Mouse (Mus musculus): ENCODE measurements around the gene Stk24. TPM values are rescaled to one million over a fixed set of nuclear protein-coding genes. Genes with fewer than 3 reads are reported as not detected.

Gene Stk24
- polyA plus RNA-seq, 1 experiment from 2014 or later = 49.3 TPM

DNA sequence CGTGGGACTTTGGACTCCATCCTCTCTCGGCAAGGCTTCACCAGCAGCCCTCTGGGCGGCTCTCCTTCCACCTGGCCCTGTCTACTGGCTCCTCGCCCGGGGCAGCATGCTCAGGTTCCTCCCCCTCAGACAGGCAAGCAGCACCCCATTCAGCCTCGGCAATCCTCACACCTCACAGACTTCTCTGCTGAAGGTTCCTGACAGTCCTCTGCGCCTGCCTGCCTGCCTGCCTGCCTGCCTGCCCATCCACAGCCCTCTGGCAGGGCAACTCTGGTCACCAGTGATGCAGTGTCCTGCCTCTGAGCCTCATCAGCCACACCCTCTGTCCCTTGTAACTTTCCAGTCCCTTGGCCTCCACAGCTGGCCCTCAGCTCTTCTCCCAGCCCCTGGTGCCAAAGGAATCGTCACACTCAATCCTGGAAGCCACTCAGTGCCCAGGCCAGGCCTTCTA is 39.8 kb downstream of the Stk24 start:
- DNase-seq (ENCODE audit: low spot score) (no peak), ATAC-seq (replicated peaks; ENCODE audit: low FRiP score, low TSS enrichment, low read depth) (peak; percentile 40; the same call in 1 of the 2 replicates)
- Histone ChIP-seq H3K36me3 (ENCODE audit: control insufficient read depth, insufficient read depth, low read length) (peaks cover 24% of the 10 kb centered on the region), H3K4me1 (replicated peaks; ENCODE audit: control insufficient read depth, insufficient read depth, low read length) (peaks cover 33% of the 10 kb centered on the region), H3K9ac (ENCODE audit: low read length) (no peak overlapping the region), H3K4me2 (ENCODE audit: low read length) (no peak overlapping the region), H3K27ac (ENCODE audit: low read depth) (no peak overlapping the region), H3K4me3 (ENCODE audit: low read depth, low read length) (no peak overlapping the region), H3K9me3 (ENCODE audit: control insufficient read depth, low read length) (no peaks in the 10 kb centered on the region), H3K27me3 (replicated peaks; ENCODE audit: control insufficient read depth, insufficient read depth, low read length) (no peaks in the 10 kb centered on the region)
- WGBS = 68% methylated on average over 8 of the region's 8 CpGs

DNA sequence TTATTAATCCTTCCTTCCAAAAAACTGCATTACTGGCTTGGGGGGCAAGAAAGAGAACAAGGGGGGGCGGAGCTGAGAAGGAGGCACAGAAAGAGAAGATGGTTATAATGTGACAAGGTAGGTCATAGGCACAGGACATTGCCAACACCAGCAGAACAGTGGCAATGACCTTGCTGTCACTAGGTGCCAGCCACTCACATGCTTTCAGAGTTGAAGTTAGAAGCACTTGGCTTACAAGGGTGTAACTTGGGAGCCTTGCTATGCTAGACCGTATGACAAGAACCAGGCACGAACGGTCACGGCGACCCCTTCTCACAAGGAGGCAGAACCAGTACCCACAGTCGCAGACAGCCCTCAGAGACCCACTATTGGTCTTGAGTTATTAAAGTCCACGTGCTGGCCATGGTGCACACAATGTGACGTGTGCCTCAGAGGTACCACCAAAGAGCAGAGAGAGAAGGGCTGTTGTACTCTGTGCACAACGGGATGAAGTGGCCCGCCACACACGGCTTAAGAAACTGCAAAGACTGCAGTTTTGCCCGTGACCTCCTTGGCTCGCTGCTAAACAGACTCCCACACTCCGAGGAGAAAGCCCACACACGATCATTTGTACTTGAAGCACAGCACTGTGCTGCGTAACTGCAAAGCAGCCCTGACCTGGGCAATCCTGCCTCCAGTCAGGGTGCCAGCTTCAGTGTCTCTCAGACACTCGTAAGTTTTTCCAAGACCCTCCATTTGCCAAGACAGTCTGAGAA is 40.8 kb downstream of the Stk24 start:
- Histone ChIP-seq H3K9me3 (ENCODE audit: control insufficient read depth, low read length) (no peaks in the 10 kb centered on the region), H3K4me1 (replicated peaks; ENCODE audit: control insufficient read depth, insufficient read depth, low read length) (peaks cover 30% of the 10 kb centered on the region), H3K27me3 (replicated peaks; ENCODE audit: control insufficient read depth, insufficient read depth, low read length) (no peaks in the 10 kb centered on the region), H3K27ac (ENCODE audit: low read depth) (no peak overlapping the region), H3K36me3 (ENCODE audit: control insufficient read depth, insufficient read depth, low read length) (peaks cover 28% of the 10 kb centered on the region), H3K4me2 (ENCODE audit: low read length) (no peak overlapping the region), H3K4me3 (ENCODE audit: low read depth, low read length) (no peak overlapping the region), H3K9ac (ENCODE audit: low read length) (no peak overlapping the region)
- DNase-seq (ENCODE audit: low spot score) (no peak), ATAC-seq (replicated peaks; ENCODE audit: low FRiP score, low TSS enrichment, low read depth) (no peak)
- 57% methylated on average over 18 of the region's 18 CpGs for whole genome bisulfite sequencing

DNA sequence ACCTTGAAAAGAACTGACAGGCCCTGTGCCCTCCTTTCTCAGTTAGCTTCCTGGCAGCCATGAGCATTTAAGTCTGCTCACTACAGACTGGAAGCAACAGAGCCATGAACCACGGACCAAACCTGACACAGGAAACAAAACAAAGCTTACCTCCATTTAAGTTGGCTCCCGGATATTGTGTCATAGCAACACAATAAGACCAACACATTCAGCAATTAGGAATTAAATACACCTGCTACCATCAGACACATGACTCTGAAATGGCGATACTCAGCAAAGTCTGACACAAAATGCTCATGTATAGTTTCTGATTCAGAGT is 49.8 kb downstream of the Stk24 start:
- no peak overlapping the region for H3K4me3 ChIP-seq (ENCODE audit: low read depth, low read length)
- no peak overlapping the region for H3K4me2 ChIP-seq (ENCODE audit: low read length)
- H3K4me1 ChIP-seq (replicated peaks; ENCODE audit: control insufficient read depth, insufficient read depth, low read length) = no peaks in the 10 kb centered on the region
- H3K27ac ChIP-seq (ENCODE audit: low read depth) = no peak overlapping the region
- ATAC-seq (replicated peaks; ENCODE audit: low FRiP score, low TSS enrichment, low read depth) (no peak), DNase-seq (ENCODE audit: low spot score) (no peak)
- H3K9ac ChIP-seq (ENCODE audit: low read length) = no peak overlapping the region
- peaks cover 5% of the 10 kb centered on the region for H3K36me3 ChIP-seq (ENCODE audit: control insufficient read depth, insufficient read depth, low read length)
- H3K27me3 ChIP-seq (replicated peaks; ENCODE audit: control insufficient read depth, insufficient read depth, low read length) = no peaks in the 10 kb centered on the region
- 69% methylated on average over 3 of the region's 3 CpGs for WGBS
- H3K9me3 ChIP-seq (ENCODE audit: control insufficient read depth, low read length) = no peaks in the 10 kb centered on the region

DNA sequence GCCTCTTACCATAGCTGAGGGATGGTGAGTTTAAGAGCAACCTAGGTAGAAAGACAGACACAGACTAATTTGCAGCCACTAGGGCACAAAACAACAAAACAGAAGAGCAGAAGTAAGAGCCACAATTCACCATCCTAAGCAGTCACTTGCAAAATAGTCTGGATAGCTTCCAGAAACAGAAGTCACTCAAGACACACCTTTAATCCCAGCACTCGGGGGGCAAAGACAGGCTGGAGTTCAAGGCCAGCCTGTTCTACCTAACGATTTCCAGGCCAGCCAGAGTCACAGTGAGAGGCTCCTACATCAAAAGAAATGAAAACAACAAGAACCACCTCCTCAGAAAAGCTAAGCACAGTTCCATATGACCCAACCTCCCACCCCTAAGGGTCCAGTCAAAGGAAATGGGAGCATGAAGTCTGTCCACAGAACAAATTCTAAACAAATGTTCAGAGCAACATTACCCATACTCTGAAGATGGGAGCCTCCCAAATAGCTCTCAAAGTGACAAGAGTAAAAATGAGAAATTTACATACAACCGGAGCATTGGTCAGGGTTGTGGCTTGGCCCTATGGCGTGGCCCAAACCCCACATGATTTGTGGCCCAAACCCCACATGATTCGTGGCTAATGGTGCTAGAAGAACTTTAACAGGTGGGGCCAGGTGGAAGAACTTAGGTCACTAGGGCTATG is 50.3 kb downstream of the Stk24 start:
- WGBS = 64% methylated on average over 5 of the region's 5 CpGs
- DNase-seq (ENCODE audit: low spot score) = no peak
- no peak overlapping the region for H3K27ac ChIP-seq (ENCODE audit: low read depth)
- H3K4me2 ChIP-seq (ENCODE audit: low read length) = no peak overlapping the region
- H3K9ac ChIP-seq (ENCODE audit: low read length) = no peak overlapping the region
- H3K27me3 ChIP-seq (replicated peaks; ENCODE audit: control insufficient read depth, insufficient read depth, low read length) = no peaks in the 10 kb centered on the region
- no peak overlapping the region for H3K4me3 ChIP-seq (ENCODE audit: low read depth, low read length)
- H3K9me3 ChIP-seq (ENCODE audit: control insufficient read depth, low read length) = no peaks in the 10 kb centered on the region
- no peak for ATAC-seq (replicated peaks; ENCODE audit: low FRiP score, low TSS enrichment, low read depth)
- H3K4me1 ChIP-seq (replicated peaks; ENCODE audit: control insufficient read depth, insufficient read depth, low read length) = no peaks in the 10 kb centered on the region
- H3K36me3 ChIP-seq (ENCODE audit: control insufficient read depth, insufficient read depth, low read length) = peaks cover 2% of the 10 kb centered on the region; the same call in 1 of the 2 replicates

DNA sequence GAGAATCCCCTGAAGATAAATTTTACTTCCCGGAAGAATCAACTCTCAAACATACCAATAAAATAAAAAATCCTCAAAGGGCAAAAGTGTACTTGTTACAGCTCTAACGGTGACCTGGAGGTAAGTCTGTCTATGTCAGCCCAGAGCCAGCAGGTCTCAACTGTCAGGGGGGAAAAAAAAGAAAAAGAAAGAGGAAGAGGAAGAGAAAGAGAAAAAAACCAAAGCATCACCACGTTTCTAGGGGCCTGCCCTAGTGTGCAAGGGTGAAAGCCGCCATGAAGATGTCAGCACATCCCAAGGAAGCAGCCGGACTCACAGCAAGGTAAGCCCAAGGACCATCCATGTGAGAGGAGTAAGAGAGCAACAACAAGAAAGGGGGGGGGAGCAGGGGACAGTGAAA is 50.9 kb downstream of the Stk24 start:
- H3K36me3 ChIP-seq (ENCODE audit: control insufficient read depth, insufficient read depth, low read length) = no peaks in the 10 kb centered on the region; the same call in 1 of the 2 replicates
- no peaks in the 10 kb centered on the region for H3K4me1 ChIP-seq (replicated peaks; ENCODE audit: control insufficient read depth, insufficient read depth, low read length)
- 70% methylated on average over 5 of the region's 5 CpGs for WGBS
- H3K9me3 ChIP-seq (ENCODE audit: control insufficient read depth, low read length) = no peaks in the 10 kb centered on the region
- DNase-seq (ENCODE audit: low spot score) = no peak
- no peak overlapping the region for H3K4me2 ChIP-seq (ENCODE audit: low read length)
- no peak overlapping the region for H3K9ac ChIP-seq (ENCODE audit: low read length)
- ATAC-seq (replicated peaks; ENCODE audit: low FRiP score, low TSS enrichment, low read depth) = no peak
- H3K27ac ChIP-seq (ENCODE audit: low read depth) = no peak overlapping the region
- H3K4me3 ChIP-seq (ENCODE audit: low read depth, low read length) = no peak overlapping the region
- H3K27me3 ChIP-seq (replicated peaks; ENCODE audit: control insufficient read depth, insufficient read depth, low read length) = no peaks in the 10 kb centered on the region

DNA sequence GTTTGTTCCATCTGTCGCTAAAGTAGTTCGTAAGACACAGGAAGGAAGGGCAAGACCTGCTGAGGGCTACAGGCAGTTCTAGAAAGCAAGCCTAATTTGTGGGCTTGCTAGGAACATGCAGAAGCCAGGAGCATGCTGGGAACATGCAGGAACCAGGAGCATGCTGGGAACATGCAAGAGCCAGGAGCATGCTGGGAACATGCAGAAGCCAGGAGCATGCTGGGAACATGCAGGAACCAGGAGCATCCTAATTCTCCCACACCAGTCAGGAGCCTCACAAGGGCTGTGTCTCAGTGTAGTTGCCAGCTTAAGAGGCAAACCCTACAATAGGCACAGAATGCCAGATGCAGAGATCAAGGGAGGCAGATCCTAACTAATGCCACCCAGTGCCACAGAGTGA is 53.4 kb downstream of the Stk24 start:
- H3K36me3 ChIP-seq (ENCODE audit: control insufficient read depth, insufficient read depth, low read length) = no peaks in the 10 kb centered on the region
- no peak overlapping the region for H3K4me3 ChIP-seq (ENCODE audit: low read depth, low read length)
- H3K9me3 ChIP-seq (ENCODE audit: control insufficient read depth, low read length) = no peaks in the 10 kb centered on the region
- no peaks in the 10 kb centered on the region for H3K27me3 ChIP-seq (replicated peaks; ENCODE audit: control insufficient read depth, insufficient read depth, low read length)
- no peak overlapping the region for H3K27ac ChIP-seq (ENCODE audit: low read depth)
- 86% methylated on average over 2 of the region's 2 CpGs for WGBS
- DNase-seq (ENCODE audit: low spot score) (no peak), ATAC-seq (replicated peaks; ENCODE audit: low FRiP score, low TSS enrichment, low read depth) (no peak)
- H3K4me2 ChIP-seq (ENCODE audit: low read length) = no peak overlapping the region
- no peaks in the 10 kb centered on the region for H3K4me1 ChIP-seq (replicated peaks; ENCODE audit: control insufficient read depth, insufficient read depth, low read length)
- no peak overlapping the region for H3K9ac ChIP-seq (ENCODE audit: low read length)

DNA sequence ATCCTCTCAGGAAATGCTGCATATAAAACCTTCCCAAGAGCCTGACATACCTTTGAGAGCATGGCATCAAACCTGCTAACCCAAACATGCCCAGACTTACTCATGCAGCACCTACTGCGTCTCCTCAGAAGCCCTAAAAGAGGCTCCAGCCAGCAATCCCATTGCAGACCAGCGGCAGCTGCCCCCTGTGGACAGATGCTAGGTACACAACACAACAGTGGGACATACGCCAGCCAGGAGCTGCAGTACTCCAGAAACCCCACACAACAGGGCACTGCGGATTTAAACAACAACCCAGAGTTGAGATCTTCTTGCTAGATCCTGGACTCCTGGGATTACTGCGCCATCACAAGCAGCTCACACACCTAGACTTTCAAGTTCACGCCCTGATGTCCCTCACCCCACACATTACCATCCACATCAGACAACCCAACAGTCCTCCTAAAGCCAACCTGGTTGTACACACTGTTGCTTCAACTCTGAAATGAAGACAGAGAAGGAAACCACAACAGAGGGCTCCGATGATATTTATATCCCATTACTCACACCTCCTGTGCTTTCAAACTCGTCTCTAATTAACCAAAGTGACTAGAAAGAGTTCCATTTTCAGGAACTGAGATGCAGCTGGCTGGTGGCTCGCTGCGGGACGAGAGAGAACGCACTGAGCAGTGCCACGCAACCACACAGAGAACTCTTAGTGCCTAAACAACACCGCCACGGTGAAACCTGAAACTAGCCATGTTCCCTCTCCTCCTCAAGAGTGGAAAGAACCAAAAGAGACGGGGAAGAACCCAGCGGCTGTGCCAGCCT is 55.1 kb downstream of the Stk24 start:
- H3K9me3 ChIP-seq (ENCODE audit: control insufficient read depth, low read length) = 0 out of 2 replicates have a peak, but pooled peaks cover 3% of the 10 kb centered on the region
- WGBS = 85% methylated on average over 17 of the region's 17 CpGs
- H3K9ac ChIP-seq (ENCODE audit: low read length) = no peak overlapping the region
- H3K4me1 ChIP-seq (replicated peaks; ENCODE audit: control insufficient read depth, insufficient read depth, low read length) = no peaks in the 10 kb centered on the region
- H3K36me3 ChIP-seq (ENCODE audit: control insufficient read depth, insufficient read depth, low read length) = no peaks in the 10 kb centered on the region
- no peak overlapping the region for H3K4me2 ChIP-seq (ENCODE audit: low read length)
- H3K4me3 ChIP-seq (ENCODE audit: low read depth, low read length) = no peak overlapping the region
- DNase-seq (ENCODE audit: low spot score) = no peak
- no peak for ATAC-seq (replicated peaks; ENCODE audit: low FRiP score, low TSS enrichment, low read depth)
- no peak overlapping the region for H3K27ac ChIP-seq (ENCODE audit: low read depth)
- H3K27me3 ChIP-seq (replicated peaks; ENCODE audit: control insufficient read depth, insufficient read depth, low read length) = no peaks in the 10 kb centered on the region

DNA sequence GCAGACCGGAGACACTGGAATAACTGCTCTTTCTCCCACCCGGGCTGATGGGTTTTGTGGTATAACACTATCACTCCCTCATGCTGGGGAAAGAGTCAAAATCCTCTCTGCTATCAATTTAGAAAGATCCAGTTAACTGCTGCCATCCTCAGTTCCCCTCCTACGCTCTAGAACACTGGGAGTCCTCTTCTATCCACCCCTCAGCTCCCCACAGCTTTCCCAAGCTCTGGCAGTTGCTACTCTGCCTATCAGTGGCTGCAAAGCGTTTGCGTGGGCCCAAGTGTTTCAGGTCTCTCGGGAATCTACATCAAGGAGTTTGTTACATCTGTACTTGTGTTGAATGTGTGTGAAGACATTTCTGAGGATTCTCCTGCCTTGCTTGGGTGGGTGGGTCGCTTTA is 57.2 kb downstream of the Stk24 start:
- ATAC-seq (replicated peaks; ENCODE audit: low FRiP score, low TSS enrichment, low read depth) (no peak), DNase-seq (ENCODE audit: low spot score) (no peak)
- Histone ChIP-seq H3K9ac (ENCODE audit: low read length) (no peak overlapping the region), H3K27me3 (replicated peaks; ENCODE audit: control insufficient read depth, insufficient read depth, low read length) (no peaks in the 10 kb centered on the region), H3K4me3 (ENCODE audit: low read depth, low read length) (no peak overlapping the region), H3K4me1 (replicated peaks; ENCODE audit: control insufficient read depth, insufficient read depth, low read length) (peaks cover 7% of the 10 kb centered on the region; the same call in 1 of the 2 replicates), H3K9me3 (ENCODE audit: control insufficient read depth, low read length) (0 out of 2 replicates have a peak, but pooled peaks cover 6% of the 10 kb centered on the region), H3K27ac (ENCODE audit: low read depth) (no peak overlapping the region), H3K4me2 (ENCODE audit: low read length) (no peak overlapping the region), H3K36me3 (ENCODE audit: control insufficient read depth, insufficient read depth, low read length) (no peaks in the 10 kb centered on the region)
- WGBS = 82% methylated on average over 7 of the region's 7 CpGs
